Mouse (Mus musculus) hematopoietic stem cell, adult 5-6 weeks (primary cell): Measurements from ENCODE around the gene Cpsf4l. TPM values are rescaled to one million over a fixed set of nuclear protein-coding genes. Genes with fewer than 3 reads are reported as not detected.
A peak's percentile ranks its signal among the peaks of the same experiment; 100 is the strongest.

Experiments used
- ATAC-seq, 2 experiments: fragments of 125-278 bp in 1 of 2; replicated peaks in 1 of 2; 2 replicates each; pipeline ENCODE4 v1.8.0; 2016 to 2017; ENCODE audit warnings: inconsistent platforms in 2 of 2, mild to moderate bottlenecking in 2 of 2, moderate number of reproducible peaks in 2 of 2, low read depth in 1 of 2, moderate TSS enrichment in 1 of 2; ENCODE audit not compliant: low FRiP score in 2 of 2, poor library complexity in 2 of 2, severe bottlenecking in 2 of 2, insufficient read depth in 1 of 2, low TSS enrichment in 1 of 2
- total RNA-seq: library from RNA; stranded (forward); fragments of 172-1452, 232-1000 nt; gene quantifications from 2 replicates; pipeline ENCODE4 v1.2.3, GENCODE M21; 2017

Gene Cpsf4l
- total RNA-seq, 1 experiment from 2014 or later = not detected

- ATAC-seq = peak; percentile 44 to 55; a peak in 2 of 4 replicates
Observed at GRCm38 (mm10) chr11:113715078-113715674, 5.4 kb upstream of the Cpsf4l start.

- no peak for ATAC-seq
Observed at GRCm38 (mm10) chr11:113711061-113711460, 1.2 kb upstream of the Cpsf4l start.

DNA sequence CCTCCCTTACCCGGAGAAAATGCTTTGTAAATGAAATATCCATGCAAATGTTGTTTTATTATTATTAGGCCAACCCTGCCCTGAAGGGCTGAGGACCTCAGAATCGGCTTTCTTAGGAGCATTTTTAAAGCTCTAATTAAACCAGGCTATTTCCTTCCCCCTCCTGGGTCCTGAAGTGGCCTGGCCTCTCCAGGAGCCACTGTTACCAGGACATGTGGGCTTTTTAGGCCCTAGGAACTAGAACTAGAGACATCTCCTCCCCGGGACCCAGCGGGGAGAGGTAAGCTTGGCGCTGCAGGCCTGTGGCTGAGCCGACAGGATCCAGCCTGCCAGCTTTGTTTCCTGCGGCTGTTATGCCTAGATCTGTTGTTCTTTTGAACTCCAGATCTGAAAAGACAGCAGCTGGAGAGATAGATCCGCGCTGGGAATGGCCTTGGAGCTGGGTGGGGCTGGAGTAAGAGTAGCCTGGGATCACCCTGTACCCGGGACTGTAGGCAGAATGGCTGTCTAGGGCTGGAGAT is 500 bp upstream of the Cpsf4l start:
- ATAC-seq = peak in 1 of 2 experiments; percentile 12; a peak in 1 of 4 replicates

- ATAC-seq = no peak
Observed at GRCm38 (mm10) chr11:113709272-113709671, 545 bp downstream of the Cpsf4l start.

DNA sequence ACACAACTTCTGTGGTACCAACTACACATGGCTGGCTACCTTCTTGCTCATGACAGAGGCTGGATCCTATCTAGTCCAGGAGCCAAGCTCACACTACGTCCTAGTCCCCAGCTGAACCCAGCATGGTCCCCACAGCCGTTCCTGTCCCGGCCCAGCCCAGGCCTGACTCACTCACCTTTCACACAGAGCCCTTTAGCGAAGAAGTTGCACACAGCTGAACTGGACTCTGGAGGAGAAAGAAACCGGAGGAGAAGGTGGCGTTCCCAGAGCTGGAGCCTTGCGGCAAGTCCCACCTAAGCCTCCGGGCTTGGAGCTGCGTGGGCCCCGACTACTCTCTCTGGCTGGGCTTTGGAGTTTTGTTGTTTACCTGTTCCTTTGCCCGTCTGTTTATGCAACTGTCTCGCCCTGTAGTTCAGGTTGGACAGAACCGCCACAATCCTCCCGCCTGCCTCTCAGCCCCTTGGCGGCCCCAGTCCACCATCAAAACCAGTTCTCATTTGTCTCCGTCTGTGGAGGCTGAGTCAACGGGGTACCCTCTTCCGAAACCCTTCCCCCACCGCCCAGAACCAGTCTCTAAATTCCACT is 1.1 kb downstream of the Cpsf4l start:
- no peak for ATAC-seq

DNA sequence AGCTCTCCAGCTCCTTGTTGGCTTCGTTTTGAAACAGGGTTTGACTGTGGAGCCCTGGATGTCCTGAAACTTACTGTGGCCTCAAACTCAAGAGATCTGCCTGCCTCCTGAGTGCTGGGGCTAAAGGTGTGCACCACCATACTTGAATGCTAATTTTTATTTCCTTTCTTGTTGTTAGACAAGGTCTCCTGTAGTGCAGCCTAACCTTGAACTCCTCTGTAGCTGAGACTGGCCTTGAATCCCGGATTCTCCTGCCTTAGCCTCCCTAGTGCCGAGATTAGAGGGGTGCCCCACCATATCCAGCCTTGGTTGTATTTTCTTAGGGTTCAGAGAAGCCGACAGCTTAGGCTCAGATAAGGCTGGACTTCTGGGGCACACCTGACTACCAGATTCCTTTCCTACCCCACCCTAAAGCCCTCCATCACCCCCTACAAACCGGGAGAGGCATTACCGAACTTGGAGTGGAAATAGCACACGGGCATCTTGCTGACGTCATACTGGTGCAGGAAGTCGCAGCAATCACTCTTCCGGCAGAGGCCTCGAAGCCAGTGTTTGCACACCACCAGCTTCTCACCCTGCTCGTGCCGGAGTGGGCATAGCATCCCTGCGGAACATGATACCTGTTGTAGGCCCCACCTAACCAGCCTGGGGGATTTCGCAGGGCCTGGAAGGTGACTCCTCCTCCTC is 3.7 kb downstream of the Cpsf4l start:
- ATAC-seq = peak in 1 of 2 experiments; percentile 13; a peak in 1 of 4 replicates

DNA sequence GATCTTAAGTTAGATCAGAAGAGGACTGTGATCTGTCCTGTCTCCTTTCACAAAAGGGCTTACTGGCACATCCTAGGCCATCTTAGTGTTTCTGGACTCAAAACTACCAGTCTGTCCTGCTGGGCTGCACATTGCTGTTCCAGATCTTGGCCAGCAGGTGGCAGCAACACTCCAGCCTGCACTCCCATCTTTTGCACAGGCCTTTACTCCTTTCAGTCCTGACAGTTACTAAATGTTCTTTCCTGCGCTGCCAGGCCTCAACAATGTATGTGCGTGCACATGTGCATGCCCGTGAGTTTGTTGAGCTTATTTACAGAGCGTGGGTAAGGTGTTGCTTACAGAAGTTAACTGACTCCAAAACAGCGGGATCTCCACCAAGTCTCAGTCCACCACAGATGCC is 6.1 kb downstream of the Cpsf4l start:
- ATAC-seq = peak; percentile 73 to 87

GRCm38 (mm10) chr11:113699643-113700042 is 10.2 kb downstream of the Cpsf4l start:
- ATAC-seq = no peak

- ATAC-seq = no peak
Observed at GRCm38 (mm10) chr11:113698013-113698545, 11.7 kb downstream of the Cpsf4l start.

- ATAC-seq = no peak
Observed at GRCm38 (mm10) chr11:113697571-113697970, 12.2 kb downstream of the Cpsf4l start.

DNA sequence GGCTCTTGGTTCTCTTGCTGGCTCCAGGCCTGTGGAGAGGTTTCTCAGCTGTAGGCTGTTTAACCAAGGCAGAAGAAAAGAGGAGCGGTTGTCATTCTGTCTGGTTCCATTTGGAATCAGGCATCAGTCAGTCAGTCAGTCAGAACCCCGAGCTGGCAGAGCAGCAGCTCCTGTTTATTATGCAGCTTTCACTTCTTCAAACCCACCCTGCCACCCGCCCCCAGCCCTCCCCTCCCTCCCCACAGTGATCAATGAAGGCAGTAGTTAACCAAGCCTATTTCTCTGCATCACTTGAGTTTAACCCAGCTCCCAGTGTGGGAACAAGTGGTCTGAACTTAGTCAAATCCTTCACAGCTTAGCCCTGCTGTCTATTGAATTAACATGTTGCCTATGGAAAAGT is 18.0 kb downstream of the Cpsf4l start:
- ATAC-seq = no peak

DNA sequence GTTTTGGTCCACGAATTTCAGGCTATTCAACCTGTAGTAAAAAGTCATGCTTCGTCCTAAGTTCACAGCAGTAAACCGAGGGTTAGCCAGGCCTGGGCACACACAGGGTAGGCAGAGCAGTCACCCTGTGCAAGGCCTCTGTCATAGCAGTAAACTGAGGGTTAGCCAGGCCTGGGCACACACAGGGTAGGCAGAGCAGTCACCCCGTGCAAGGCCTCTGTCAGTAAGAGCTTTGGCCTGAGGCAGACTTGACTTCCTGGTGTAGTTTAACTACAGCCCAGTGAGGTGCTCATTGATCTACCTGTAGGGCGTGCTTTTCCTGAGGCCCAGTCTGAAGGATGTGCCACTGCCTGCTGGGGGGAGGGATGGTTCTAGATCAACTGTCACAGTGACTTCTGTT is 18.5 kb downstream of the Cpsf4l start:
- ATAC-seq = no peak

DNA sequence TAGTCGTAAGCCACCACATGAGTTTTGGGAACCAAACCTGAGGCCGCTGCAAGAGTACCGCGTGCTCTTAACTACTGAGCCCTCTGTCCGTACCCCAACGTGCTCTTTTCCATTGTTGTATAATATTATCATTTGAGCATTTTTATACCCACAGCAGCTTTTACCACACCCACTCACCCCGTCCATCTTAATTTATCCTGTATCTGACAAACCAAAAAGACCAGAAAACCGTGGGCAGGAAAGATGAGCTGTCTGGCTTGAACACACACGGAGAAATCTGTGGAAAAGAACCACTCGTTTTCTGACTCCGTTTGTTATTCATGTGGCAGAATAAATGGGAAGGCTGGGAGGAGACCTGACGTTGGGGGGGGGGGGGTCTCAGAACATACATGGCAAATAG is 19.3 kb downstream of the Cpsf4l start:
- ATAC-seq = no peak

GRCm38 (mm10) chr11:113687031-113687430 is 22.8 kb downstream of the Cpsf4l start:
- ATAC-seq = no peak

DNA sequence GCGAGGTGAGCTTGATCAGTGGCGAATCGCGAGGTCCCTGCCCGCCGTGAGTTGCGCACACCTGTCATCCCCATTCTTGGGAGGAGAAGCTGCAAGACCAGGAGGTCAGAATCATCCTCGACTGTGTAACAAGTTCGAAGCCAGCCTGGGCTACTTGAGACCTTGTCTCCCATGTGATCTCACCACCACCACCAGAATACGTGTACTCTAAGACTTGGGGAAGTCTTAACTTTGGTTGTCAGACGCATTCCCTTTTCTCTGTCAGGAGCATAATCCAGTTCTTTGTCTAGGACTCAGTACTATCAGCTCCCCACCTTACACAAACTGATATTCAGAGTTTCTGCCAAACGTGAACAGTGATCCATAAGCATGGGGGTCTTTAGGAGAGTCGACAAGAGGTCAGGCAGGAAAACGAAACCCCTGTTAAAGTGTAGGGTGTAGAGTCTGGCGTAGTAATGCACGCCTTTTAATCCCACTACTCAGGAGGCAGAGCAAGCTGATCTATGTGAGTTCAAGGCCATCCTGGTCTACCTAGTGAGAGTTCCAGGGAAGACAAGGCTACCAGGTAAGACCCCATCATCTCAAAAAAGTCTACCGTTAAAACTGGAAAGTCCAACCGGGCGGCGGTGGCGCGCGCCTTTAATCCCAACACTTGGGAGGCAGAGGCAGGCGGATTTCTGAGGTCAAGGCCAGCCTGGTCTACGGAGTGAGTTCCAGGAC is 24.9 kb downstream of the Cpsf4l start:
- ATAC-seq = no peak

- ATAC-seq = peak; percentile 84 to 85
Observed at GRCm38 (mm10) chr11:113683957-113684706, 25.7 kb downstream of the Cpsf4l start, which contains the start of the genes Fam104a and D11Wsu47e. Gene Fam104a (minus strand): TSS chr11:113684155. Gene D11Wsu47e (plus strand): TSS chr11:113684412.

GRCm38 (mm10) chr11:113683627-113683956 is 26.2 kb downstream of the Cpsf4l start:
- no peak; a peak in 1 of 4 replicates for ATAC-seq
